Mouse (Mus musculus): ENCODE results near the gene Fdx1l. TPM values are rescaled to one million over a fixed set of nuclear protein-coding genes. Genes with fewer than 3 reads are reported as not detected.

The Fdx1l gene
- polyA plus RNA-seq (2017; shearing (Covaris generic)): 10 to 100 TPM; 14.3 to 17.2 TPM

DNA sequence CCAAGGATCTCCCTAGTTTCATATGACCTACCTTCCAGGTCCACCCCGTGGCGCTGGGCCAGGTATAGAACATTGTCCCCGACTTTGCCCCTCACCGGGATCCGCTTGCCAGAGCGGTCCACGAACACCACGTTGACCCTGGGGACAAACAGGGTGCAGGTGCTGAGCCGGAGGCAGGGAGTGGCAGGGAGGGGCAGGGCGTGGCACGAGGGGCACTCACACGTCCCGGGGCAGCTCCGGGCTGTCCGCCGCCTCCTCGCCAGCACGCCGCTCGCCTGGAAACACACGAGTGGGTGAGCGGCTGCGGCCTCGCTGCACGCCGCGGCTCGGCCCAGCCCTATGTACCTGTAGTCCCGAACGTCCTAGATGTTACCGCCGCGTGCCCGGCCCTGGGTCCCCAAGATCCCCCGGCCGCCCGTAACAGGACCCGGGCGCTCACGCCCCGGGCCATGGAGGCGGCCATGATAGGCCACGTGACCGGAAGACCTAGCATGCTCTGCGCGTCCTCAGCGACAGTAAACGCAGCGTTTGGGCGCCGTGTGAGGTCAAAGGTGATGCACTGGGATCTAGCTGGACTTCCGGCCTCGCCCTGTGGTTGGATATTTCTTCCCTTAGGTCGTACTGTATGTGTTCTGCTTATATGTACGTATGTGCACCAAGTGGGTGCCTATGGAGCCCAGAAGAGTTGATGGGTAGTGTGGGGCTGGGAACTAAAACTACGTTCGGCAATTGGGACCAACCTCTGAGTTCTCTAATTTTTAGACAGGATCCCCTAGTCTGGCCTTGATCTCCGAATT, at the start of gene Fdx1l, which contains the start of gene Gm49373:
Gene Fdx1l, minus strand, starts transcription at position 571 of the 797 bp plus-strand sequence.
Gene Gm49373, minus strand, starts transcription at position 53 of the 797 bp plus-strand sequence.
- ATAC-seq: peak; percentile 98

DNA sequence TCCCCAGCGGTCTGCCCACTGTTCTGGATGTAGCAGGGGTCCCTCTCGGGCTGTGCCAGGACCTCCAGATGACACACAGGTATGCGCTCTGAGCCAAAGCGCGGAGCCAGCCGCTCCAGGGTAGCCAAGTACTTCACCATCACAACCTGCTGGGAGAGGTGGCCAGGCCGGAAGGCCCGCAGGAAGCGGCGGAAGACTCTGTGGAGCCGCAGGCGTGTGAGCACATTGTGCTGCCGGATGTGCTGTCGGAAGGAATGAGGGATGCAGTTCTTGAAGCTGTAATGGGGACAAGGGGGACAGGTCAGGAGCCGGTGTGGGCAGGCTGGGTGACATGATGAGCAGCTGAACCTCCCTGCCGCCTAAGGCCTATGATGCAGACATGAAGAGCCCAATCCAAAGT, 48.1 kb upstream of the Fdx1l start:
- ATAC-seq: no peak

DNA sequence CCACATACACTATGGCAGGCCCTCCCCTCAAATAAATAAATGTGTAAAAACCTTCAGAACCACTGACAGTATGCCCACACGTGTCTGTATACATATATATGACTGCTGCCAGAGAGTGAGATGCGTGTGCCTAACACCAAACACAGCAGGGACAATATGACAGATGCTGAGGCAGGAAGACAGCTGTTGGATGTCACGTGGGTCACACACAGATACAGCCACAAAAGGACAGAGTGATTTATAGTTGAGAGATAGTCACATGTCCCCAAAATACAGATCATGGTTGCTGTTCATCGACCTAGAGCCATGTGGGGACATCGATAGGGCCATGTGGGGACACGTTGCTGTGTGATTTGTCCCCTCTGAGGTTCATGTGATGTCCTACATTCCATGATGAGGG, 43.7 kb upstream of the Fdx1l start:
- no peak for ATAC-seq

DNA sequence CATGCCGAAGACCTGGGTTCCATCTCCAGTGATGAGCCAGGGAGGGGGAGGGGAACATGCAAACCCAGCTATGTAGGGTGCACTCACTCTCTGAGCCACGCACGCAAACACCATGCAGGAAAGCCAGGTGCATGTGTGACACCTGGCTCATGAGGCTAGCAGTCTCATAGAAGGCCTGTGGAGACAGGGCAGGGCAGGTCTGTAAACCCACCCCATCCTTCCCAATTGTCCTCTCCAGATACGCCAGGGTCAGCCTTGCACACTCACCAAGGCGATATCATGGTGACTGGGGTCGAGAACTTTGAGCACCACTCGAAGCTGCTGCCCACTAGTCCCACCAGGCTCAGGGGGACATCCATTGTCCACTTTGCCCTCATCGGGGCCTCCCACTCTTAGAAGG, 41.7 kb upstream of the Fdx1l start:
- ATAC-seq: no peak

DNA sequence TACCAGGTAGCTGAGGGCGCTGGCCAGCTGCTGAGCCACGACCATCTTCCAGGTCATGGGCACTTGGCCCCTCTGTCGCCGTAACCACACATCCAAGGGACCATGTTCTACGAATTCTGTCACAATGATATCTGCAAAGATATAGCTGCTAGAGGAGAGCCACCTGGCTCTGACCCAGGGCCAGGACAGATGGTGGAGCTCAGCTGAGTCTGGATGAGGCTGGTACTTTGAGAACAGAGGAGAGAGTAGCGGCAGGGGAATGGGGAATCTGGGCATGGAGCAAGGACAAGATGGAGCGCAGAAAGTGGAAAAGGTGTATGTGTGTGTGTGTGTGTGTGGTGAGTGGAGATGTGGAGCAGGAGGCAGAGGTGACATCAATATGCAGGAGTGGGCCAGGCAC, 40.8 kb upstream of the Fdx1l start:
- ATAC-seq: no peak

DNA sequence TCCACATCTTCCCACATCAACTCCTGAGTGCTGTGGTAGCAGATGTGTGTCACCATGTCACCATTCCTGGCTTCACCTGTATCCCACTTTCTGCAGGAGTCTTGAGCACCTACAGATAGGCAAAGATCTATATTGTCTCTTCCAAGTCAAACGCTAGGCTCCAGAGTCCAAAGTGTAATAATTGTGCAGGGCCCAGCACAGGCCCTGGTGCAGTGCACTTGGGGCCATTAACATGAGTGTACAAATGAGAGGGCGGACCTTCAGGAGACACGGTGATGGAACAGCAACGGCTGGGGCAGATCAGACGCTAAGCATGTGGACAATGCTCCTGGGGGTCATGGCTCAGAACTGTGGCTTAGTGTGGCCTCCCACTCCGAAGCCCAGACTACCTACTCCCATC, 40.3 kb upstream of the Fdx1l start:
- ATAC-seq: no peak

DNA sequence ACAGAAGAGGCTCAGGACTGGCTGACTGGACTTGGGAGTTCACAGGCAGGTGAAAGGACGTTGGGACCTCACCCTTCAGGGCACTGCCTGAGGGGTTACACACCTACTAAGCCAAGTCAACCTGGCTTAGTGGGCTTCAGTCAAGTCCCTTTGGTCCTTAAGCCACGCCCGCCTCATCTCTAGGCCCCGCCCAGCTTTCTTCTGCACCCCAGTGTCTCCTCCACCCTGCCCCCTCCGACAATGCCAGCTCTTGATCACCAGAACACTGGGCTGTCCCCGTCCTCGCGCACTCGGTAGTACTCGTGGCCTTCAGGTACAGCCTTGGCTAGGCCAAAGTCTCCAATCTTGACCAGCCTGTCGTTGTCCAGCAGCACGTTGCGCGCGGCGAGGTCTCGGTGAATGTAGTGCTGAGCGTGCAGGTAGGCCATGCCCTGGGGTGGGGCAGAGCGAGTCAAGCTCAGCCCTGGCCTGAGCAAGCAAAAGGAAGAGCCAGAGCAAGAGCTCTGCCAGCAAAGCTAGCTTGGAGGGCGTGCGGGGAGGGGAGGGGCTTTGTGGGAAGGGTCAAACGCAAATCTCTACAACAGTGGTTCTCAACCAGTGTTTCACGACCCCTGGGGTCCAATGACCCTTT, 34.3 kb upstream of the Fdx1l start:
- ATAC-seq: no peak

DNA sequence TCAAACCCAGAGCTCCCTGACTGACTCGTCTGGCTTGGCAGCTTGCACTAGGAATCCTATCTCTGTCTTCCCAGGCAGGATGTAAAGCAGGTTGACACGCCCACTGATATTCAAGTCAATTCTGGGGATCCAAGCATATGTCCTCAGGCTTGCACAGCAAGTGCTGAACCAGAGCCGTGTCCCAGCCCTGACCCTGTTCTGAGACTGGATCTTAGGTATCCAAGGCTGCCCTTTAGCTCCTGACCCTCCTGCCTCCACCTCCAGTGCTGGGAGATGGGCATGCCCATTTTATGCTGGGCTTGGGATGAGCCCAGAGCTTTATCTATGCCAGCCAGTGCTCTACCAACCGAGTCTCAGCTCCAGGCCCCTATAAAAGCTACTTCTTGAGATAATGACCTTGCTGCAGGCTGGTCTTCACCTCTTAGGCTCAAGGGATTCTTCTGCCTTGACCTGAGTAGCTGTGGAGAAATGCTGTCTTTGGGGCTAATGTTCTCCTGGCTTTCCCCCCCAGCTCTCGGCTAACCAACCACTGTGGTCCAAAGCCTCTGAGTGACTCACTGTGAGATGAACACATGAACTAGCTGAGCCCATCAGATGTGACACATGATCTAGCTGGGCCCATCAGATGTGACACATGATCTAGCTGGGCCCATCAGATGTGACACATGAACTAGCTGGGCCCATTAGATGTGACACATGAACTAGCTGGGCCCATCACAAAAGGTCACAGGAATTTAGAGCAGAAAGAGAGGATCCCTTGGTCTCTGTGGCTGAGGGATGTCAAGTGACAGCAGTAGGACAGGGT, 32.5 kb upstream of the Fdx1l start:
- ATAC-seq: no peak

DNA sequence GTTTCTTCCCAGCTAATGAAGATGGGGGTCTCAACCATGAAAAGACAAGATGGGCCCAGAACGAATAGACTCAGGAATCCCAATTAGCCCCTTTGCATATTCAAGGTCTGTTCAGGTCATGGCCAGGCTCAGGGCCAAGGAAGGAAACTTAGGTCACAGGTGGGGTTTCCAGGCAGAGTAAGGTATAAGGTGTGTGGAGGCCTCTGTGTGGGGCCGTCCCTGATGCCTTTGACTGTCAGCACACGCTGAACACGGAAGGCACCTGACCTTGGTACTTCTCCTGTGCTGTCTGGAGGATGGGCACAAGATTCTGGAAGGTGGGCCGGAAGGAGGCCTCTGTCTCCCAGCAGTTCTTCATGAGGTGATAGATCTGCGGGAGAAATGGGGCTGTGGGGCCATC, 31.4 kb upstream of the Fdx1l start:
- no peak for ATAC-seq

DNA sequence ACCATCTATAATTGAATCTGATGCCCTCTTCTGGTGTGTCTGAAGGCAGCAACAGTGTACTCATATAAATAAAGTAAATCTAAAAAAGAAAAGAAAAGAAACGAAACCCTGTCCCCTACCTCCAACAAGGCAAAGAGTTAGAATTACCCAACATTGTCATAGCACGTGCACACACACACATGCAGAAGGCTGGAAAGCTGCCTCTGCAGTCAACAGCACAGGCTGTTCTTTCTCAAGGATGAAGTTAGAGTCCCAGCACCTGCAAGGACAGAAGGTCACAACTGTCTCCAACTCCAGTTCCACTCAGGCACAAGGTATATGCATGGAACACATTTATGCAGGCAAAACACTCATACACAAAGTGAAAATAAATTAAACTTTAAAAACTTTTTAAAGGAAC, 28.7 kb upstream of the Fdx1l start:
- ATAC-seq: no peak

DNA sequence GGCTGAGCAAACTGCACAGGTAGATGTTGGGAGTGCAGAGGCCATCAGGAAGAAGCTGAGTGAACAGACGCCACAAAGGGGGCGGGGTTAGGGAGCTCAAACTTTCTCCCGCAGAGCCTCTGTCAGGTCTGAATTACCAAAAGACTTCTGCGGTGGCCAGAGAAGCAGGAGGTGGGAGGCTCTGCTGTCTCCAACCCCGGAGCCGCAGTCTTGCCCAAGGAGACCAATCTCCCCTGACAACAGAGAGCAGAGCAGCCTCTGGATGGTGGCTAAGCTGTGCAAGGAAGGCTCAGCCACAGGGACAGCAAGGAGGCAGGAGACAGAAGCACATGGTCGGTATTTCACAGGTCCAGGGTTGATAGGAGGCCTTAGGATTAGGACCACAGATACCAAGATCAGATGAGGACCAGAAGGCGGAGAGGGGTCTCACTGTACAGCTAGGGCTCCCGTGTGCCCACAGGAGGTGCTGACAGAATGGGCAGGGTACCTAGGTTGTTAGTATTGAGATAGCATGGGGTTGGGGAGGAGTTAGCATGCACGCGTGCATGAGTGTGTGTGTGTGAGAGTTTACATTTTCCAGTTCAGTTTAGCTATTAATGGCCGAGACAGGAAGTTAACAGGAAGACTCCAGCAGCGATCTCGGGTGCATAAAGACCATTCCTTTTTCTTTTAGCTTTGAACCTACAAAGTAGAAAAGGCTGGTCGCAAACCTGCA, 27.2 kb upstream of the Fdx1l start:
- no peak for ATAC-seq

DNA sequence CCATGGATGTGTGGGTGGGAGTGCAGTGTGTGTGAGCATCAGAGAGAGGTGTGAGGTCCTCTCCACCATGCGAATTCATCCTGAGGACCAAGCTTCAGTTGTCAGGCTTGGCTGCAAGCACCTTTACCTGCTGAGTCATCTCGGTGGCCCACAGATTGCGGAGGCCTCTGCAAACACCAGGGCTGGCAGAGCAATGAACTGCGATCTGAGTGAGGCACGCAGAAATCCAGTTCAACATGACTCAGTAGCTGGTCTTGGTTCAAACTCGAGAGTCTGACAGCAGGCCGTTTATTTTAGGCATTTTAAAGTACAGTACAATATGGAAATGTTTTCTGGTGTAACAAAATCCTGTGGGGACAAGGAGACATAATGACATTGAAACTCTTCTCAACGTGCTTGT, 24.4 kb upstream of the Fdx1l start:
- no peak for ATAC-seq

DNA sequence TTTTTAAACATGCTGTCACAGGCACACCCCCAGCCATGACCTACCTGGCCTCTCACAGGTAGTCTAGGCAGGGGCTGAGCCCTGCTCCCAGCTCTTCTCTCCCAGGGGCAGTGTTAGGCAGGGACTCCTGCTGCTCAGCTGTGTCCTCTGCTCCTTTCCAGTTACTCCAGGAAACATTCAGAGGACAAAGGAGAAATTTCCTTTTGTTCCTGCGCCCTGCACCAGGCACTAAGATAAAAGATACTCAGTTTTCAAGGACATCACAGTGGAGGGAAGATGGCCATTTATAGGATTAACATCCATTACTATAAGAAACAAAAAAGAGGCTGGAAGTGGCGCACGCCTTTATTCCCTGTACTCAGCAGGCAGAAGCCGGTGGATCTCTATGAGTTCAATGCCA, 22.5 kb upstream of the Fdx1l start:
- ATAC-seq: no peak

DNA sequence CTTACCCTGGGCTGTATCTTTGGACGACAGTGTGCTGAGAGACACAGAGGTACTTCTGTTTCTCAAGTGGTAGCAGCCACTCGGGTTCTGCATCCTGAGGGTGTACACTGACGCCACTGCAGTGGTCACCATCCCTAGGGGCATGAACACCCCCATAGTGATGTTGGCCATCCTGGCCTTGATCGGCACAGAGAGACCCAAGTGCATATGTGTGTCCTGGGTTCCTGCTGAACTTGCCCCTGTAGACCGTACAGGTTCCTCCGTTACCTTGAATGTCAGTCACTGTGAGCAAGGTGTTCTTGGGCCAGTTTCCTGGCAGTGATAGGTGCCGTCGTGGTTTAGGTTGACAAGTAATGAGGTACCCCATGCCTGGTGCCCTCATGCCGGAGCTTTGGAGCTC, 20.0 kb upstream of the Fdx1l start:
- no peak for ATAC-seq

DNA sequence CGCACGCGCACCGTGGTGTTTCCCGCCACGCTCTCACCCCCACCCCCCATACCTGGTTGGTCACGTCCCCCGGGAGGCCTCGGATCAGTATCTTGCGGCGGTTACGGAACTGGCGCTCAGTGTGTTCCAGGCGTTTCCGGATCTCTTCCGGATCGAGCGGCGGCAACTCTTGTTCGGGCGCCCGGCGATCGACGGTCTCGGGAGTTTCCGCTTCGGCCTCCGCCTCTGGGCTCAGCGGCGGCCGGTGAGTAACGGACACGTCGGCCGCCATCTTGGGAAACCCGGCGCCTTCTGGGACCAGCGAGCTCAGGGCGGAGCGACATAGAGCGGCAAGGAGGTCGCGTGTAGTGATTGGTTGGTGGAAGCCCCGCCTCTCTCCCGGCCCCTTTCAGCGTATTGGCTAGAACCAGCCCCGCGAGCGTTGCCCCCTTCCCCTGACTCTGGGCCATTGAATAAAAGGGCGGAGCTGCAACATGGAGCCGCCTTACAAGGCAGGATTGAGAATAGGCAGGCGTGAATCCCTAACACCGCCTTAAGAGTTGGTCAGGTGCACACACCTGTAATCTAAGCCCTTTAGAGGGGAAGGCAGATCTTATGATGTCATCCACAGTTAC, 18.4 kb upstream of the Fdx1l start, which contains the start of the genes Gm38431 and Raver1:
Gene Gm38431, minus strand, starts transcription at position 291 of the 614 bp plus-strand sequence.
Gene Raver1, minus strand, starts transcription at position 302 of the 614 bp plus-strand sequence.
- ATAC-seq: peak; percentile 97

DNA sequence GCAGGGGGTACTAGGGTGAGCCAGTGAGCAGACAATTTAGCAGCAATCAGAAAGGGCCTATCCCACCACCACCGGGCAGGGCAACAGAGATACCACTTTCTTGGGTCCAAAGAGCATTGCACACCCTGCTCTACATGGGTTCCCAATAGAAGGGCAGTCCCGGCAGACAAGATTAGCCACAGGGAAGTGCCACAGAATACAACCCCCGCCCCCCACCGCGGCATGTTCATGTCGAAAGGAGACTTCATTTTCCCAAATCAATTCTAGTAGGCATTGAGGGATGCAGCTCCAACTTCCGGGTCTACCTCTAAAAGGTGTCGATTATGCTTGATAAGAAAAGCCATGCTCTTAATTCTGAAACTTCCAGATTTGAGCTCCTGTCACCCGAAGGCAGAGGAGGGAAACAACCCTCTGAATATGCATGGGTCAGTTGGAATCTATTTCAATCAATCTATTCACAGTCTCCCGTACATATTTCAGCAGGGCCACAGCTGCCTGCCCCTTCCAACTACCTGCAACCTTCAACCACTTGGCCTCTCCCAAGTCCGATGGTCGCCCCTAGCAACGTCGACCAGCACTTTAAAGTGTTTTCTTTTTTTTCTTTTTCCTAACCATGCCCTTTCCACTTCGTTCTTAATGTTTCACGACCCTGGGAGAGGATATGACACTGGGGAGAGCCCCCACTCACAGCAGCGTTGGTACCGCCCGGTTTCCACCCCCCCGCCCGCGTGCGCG, 17.7 kb upstream of the Fdx1l start:
- ATAC-seq: no peak

DNA sequence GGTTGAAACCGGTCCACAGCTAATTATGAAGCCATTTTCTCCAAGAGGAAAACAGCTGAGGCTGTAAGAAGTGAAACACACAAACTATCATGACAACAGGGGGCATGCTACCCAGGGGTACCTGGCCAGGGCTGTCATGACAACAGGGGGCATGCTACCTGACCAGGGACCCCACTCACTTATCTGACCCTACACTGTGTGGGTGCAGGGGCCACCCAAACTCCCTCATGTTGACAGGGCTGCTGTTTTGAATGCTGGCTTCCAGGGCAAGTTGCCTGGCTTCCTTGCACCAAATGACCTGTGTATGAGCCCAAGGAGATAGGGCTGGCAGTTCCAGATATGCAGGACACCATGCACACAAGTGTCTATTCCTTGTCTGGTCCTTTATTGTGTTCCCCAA, 17.1 kb upstream of the Fdx1l start:
- ATAC-seq: no peak

DNA sequence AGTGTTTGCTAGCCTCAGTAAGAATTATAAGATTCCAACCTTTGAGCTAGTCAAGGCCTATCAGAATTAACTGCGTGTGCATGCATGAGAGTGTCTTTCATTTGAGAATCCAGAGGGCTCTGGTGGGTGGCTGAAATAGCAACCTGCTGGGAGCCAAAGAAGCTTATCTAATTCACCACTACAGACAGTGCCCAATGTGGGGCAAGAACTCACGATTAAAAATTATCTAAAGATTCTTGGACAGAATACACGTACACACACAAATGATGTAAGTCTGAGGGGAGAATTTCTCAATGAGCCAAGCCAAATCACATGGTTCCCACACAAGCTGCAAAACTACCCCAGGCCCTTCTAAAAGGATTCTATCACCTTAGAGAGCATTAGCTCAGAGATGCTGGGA, 9.9 kb upstream of the Fdx1l start:
- no peak for ATAC-seq

DNA sequence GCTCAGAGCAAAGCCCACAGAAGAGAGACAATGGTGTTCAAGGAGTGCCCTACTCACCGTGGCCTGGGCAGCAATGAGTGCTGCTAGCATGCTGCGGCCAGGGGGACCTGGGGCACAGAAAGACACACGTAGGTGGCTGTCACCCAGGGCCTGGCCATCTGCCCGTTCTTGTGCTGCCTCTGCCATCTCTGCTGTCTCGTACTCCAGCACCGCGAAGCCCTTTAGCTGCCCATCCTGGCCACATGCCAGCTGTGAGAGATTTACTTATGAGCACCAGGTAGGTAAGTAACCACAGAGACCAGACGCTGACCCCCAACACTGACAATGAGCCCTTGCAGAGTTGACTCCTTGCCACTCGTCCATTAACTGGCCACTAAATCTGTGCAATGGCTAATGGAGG, 7.7 kb upstream of the Fdx1l start:
- ATAC-seq: no peak

DNA sequence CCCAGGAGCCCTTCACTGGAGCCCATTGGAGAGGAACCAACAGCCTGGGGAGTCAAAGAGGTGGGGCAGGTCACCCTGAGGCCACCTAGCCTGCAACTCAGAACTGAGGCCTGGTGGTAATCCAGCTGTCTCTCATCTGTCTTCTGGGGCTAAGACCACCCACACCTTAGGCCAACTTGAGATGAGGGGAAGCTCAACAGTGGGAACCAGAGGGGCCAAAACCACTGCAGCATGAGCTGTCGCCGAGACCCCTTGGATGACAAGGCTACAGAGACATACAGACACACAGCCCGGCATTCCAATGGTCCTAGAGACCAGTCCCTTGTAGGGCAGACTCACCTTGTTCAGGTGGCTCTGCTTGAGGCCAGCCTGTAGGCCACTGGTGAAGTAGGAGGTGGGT, 2.2 kb upstream of the Fdx1l start:
- no peak for ATAC-seq

DNA sequence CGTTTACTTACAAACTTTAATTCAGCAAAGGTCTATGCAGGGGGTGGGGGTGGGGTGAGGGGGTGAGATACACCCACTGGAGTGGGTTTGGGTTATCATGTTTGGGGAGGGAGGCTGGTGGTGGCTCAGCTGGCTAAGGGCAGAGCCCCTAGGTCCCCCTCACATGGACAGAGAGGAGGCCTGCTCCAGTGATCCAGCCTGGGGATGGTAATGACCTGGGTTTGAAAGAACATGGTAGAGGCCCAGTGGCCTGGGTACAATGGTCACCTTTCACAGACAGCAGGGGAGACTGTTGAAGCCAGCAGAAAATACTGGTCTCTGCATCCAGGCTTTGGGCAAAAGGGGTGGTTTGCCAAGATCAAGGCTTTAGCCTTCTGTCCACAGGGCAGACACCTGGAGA, 759 bp upstream of the Fdx1l start:
- no peak for ATAC-seq

DNA sequence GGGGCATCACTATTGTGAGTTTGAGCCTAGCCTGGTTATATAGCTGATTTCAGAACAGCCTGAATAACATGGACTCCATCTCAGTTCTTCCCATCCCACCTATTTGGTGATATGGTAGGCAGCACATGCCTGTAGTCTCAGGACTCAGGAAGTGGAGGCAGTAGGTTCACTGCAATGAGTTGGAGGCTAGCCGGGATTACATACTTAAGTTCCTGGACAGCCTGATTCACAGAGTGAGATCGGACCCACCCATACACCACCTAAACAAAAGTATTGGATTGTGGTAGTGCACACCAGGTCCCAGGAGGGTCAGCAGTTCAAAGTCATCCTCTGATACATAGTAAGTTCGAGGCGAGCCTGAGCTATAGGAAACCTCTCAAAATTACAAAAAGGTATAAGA, 773 bp downstream of the Fdx1l start:
- ATAC-seq: no peak

Measured in activated CD4-positive, CD25-positive, alpha-beta regulatory T cell, adult 4 months (primary cell).